In the genomic region with DNA sequence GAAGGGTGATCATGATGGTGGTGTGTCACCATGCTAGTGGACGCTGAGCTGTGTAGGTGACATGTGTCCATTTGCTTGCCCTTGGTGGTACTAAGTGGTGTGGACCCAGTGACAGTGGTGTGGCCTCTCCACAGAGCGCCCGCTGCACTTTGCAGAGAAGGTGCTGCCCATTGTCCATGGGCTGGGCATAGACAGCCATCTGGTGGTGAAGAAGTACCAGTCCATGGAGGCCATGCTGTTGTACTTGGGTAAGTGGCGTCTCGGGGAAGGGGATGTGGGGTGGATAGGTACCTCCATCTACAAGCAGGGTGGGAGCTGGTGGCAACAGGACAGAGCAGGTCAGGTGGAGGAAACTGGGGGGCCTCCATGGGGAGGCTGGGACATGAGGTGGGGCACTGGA, we compare ENCODE assay signal across 31 mouse cellular contexts. TPM values are rescaled to one million over a fixed set of nuclear protein-coding genes. Genes with fewer than 3 reads are reported as not detected.
DNase-seq lines count a peak whose midpoint lies in the region; ATAC-seq and TF ChIP-seq lines count a peak whose summit lies in the region.
"Had no signal": no experiment of that assay in that cellular context is flagged by ENCODE, and none has a peak within 500 bp of the region (broad histone marks: within the 10 kb centered on the region; RNA-seq: fewer than 3 reads in every experiment).

No protein-coding gene starts in this region.

- no peak overlapping the region for H3K4me2 ChIP-seq in hindbrain, postnatal 0 days (ENCODE audit: low read depth, low read length)
- no peak overlapping the region for H3K4me2 ChIP-seq in midbrain, postnatal 0 days (ENCODE audit: low read depth, low read length, poor library complexity, severe bottlenecking)
- H3K4me2 ChIP-seq in midbrain, embryonic 13.5 days (replicated peaks): no peak overlapping the region
- H3K4me2 ChIP-seq: limb, embryonic 13.5 days; neural tube, embryonic 15.5 days; stomach, embryonic 15.5 days had no signal

- no peaks in the 10 kb centered on the region for H3K9me3 ChIP-seq in hindbrain, postnatal 0 days (ENCODE audit: low read length)
- H3K9me3 ChIP-seq in hindbrain, embryonic 10.5 days: no peaks in the 10 kb centered on the region
- H3K9me3 ChIP-seq in midbrain, postnatal 0 days (ENCODE audit: low read length): no peaks in the 10 kb centered on the region
- no peaks in the 10 kb centered on the region for H3K9me3 ChIP-seq in midbrain, embryonic 13.5 days
- H3K9me3 ChIP-seq: limb, embryonic 13.5 days; midbrain, embryonic 10.5 days; neural tube, embryonic 15.5 days; stomach, embryonic 15.5 days had no signal

- 94% methylated on average over 5 of the region's 5 CpGs for WGBS in hindbrain, postnatal 0 days
- 96% methylated on average over 5 of the region's 5 CpGs for WGBS in hindbrain, embryonic 10.5 days
- 97% methylated on average over 5 of the region's 5 CpGs for WGBS in liver, adult 2 months
- WGBS in midbrain, postnatal 0 days: 99% methylated on average over 5 of the region's 5 CpGs
- WGBS in midbrain, embryonic 13.5 days: 92% methylated on average over 5 of the region's 5 CpGs

- H3K36me3 ChIP-seq in hindbrain, postnatal 0 days (ENCODE audit: insufficient read depth, low read length): peaks cover 9% of the 10 kb centered on the region; the same call in 1 of the 2 replicates
- peaks cover 2% of the 10 kb centered on the region; the same call in 1 of the 2 replicates for H3K36me3 ChIP-seq in hindbrain, embryonic 10.5 days
- H3K36me3 ChIP-seq in liver, adult 2 months (ENCODE audit: control insufficient read depth, insufficient read depth, low read length): peaks cover 29% of the 10 kb centered on the region
- no peaks in the 10 kb centered on the region for H3K36me3 ChIP-seq in midbrain, postnatal 0 days (ENCODE audit: insufficient read depth, low read length)
- no peaks in the 10 kb centered on the region for H3K36me3 ChIP-seq in midbrain, embryonic 13.5 days
- H3K36me3 ChIP-seq: neural tube, embryonic 15.5 days had no signal

- no peaks in the 10 kb centered on the region for H3K27me3 ChIP-seq in hindbrain, postnatal 0 days (ENCODE audit: insufficient read depth, low read length)
- H3K27me3 ChIP-seq in hindbrain, embryonic 10.5 days (ENCODE audit: insufficient read depth, poor library complexity, severe bottlenecking): no peaks in the 10 kb centered on the region
- H3K27me3 ChIP-seq in liver, adult 2 months (ENCODE audit: control insufficient read depth, insufficient read depth, low read length): no peaks in the 10 kb centered on the region
- H3K27me3 ChIP-seq in midbrain, postnatal 0 days (ENCODE audit: insufficient read depth, low read length): no peaks in the 10 kb centered on the region
- H3K27me3 ChIP-seq in midbrain, embryonic 13.5 days: no peaks in the 10 kb centered on the region
- H3K27me3 ChIP-seq: limb, embryonic 13.5 days; neural tube, embryonic 15.5 days; stomach, embryonic 15.5 days had no signal

- no peak for DNase-seq in hindbrain, postnatal 0 days (ENCODE audit: low spot score)
- DNase-seq in hindbrain, embryonic 10.5 days (ENCODE audit: low spot score): no peak
- no peak for DNase-seq in liver, adult 2 months (ENCODE audit: extremely low read depth, low read depth, low spot score)
- DNase-seq in liver: no peak
- no peak for DNase-seq in midbrain, postnatal 0 days (ENCODE audit: low spot score)
- no peak for DNase-seq in urinary bladder, adult 2 months (ENCODE audit: low spot score)
- DNase-seq: adrenal gland, adult 8-10 months; cerebellum, adult 2 months; cerebellum, postnatal 25 days; embryo, embryonic 11 days; gastrocnemius, postnatal 25 days; kidney, adult 11 months; kidney, postnatal 10 days; layer of hippocampus, postnatal 36 days; lung, adult 18-20 months; right cerebral cortex, adult 18-20 months; right cerebral cortex, postnatal 4 days; thymus, adult 18-20 months; thymus, postnatal 4 days had no signal

- no peak for TF ChIP-seq POLR2A in liver, adult 2 months (IDR thresholded peaks at IDR 0.05; ENCODE audit: extremely low read depth, insufficient read depth, low read length)

- no peak overlapping the region for H3K4me3 ChIP-seq in hindbrain, postnatal 0 days (ENCODE audit: low read length)
- H3K4me3 ChIP-seq in hindbrain, embryonic 10.5 days: no peak overlapping the region
- H3K4me3 ChIP-seq in liver, adult 2 months (ENCODE audit: insufficient read depth, low read depth, low read length): no peak overlapping the region
- no peak overlapping the region for H3K4me3 ChIP-seq in midbrain, postnatal 0 days (ENCODE audit: low read depth, low read length)
- H3K4me3 ChIP-seq in midbrain, embryonic 13.5 days (replicated peaks): no peak overlapping the region
- H3K4me3 ChIP-seq: limb, embryonic 13.5 days; midbrain, embryonic 10.5 days; neural tube, embryonic 15.5 days; stomach, embryonic 15.5 days had no signal

- H3K79me2 ChIP-seq in liver, adult 2 months (ENCODE audit: control insufficient read depth, insufficient read depth, low read length): no peaks in the 10 kb centered on the region

- H3K9ac ChIP-seq in hindbrain, postnatal 0 days (replicated peaks; ENCODE audit: low read length): no peak overlapping the region
- H3K9ac ChIP-seq in liver, adult 2 months (ENCODE audit: low read depth, low read length): no peak overlapping the region
- no peak overlapping the region for H3K9ac ChIP-seq in midbrain, postnatal 0 days (replicated peaks; ENCODE audit: low read length, poor library complexity, severe bottlenecking)
- H3K9ac ChIP-seq in midbrain, embryonic 13.5 days (replicated peaks): no peak overlapping the region
- H3K9ac ChIP-seq: limb, embryonic 13.5 days; neural tube, embryonic 15.5 days; stomach, embryonic 15.5 days had no signal

- no peaks in the 10 kb centered on the region for H3K4me1 ChIP-seq in hindbrain, postnatal 0 days (ENCODE audit: insufficient read depth, low read length)
- H3K4me1 ChIP-seq in hindbrain, embryonic 10.5 days (replicated peaks): peaks cover 9% of the 10 kb centered on the region
- H3K4me1 ChIP-seq in liver, adult 2 months (ENCODE audit: control insufficient read depth, insufficient read depth, low read length): no peaks in the 10 kb centered on the region
- no peaks in the 10 kb centered on the region for H3K4me1 ChIP-seq in midbrain, postnatal 0 days (ENCODE audit: insufficient read depth, low read length)
- H3K4me1 ChIP-seq in midbrain, embryonic 13.5 days (replicated peaks): no peaks in the 10 kb centered on the region
- H3K4me1 ChIP-seq: limb, embryonic 13.5 days; neural tube, embryonic 15.5 days; stomach, embryonic 15.5 days had no signal

- ATAC-seq in hindbrain, postnatal 0 days: no peak
- ATAC-seq in midbrain, postnatal 0 days (ENCODE audit: low FRiP score): no peak
- ATAC-seq in midbrain, embryonic 13.5 days: no peak
- ATAC-seq: activated CD4-positive, CD25-positive, alpha-beta regulatory T cell, adult 4 months; forebrain, embryonic 16.5 days; hindbrain, embryonic 16.5 days had no signal

- H3K27ac ChIP-seq in hindbrain, postnatal 0 days: no peak overlapping the region
- H3K27ac ChIP-seq in hindbrain, embryonic 10.5 days: no peak overlapping the region
- no peak overlapping the region for H3K27ac ChIP-seq in liver, adult 2 months (replicated peaks; ENCODE audit: insufficient read depth, low read depth, low read length)
- H3K27ac ChIP-seq in midbrain, postnatal 0 days (ENCODE audit: low read depth, low read length): no peak overlapping the region
- no peak overlapping the region for H3K27ac ChIP-seq in midbrain, embryonic 13.5 days
- H3K27ac ChIP-seq: limb, embryonic 13.5 days; midbrain, embryonic 10.5 days; neural tube, embryonic 15.5 days; stomach, embryonic 15.5 days had no signal

- TF ChIP-seq CTCF in hindbrain, postnatal 0 days (IDR thresholded peaks at IDR 0.05; ENCODE audit: low read depth): peak; percentile 50
- TF ChIP-seq CTCF in liver, adult 2 months (IDR thresholded peaks at IDR 0.05; ENCODE audit: low read depth, low read length): peak; percentile 23; the same call in 1 of the 2 replicates
- peak; percentile 44; the same call in 1 of the 2 replicates for TF ChIP-seq CTCF in midbrain, postnatal 0 days (IDR thresholded peaks at IDR 0.05)

RNA-seq across cellular contexts. Expression of a gene that starts 6.9 kb away (rescaled TPM):
- total RNA-seq in hindbrain, postnatal 0 days (2014; rRNA removed): not detected in 2 replicates
- polyA plus RNA-seq in hindbrain, postnatal 0 days (2015; fragmentation: Nextera tagmentation; extraction: Ambion mirVana): not detected in 2 replicates
- 0.82 and 1.3 TPM in 2 replicates for polyA plus RNA-seq in hindbrain, embryonic 10.5 days (2016; fragmentation: Nextera tagmentation; extraction: Ambion mirVana)
- total RNA-seq in liver, adult 2 months (2014; rRNA removed): not detected in 2 replicates
- polyA plus RNA-seq in liver, adult 2 months (2012; rRNA removed): not detected in 2 replicates
- not detected in 2 replicates for total RNA-seq in midbrain, postnatal 0 days (2014; rRNA removed)
- 0.71 TPM in 1 of 2 replicates, not detected in the other for polyA plus RNA-seq in midbrain, postnatal 0 days (2015; fragmentation: Nextera tagmentation; extraction: Ambion mirVana)
- polyA plus RNA-seq in midbrain, embryonic 13.5 days (2015; fragmentation: Nextera tagmentation; extraction: Ambion mirVana): not detected in 2 replicates
- polyA plus RNA-seq in urinary bladder, adult 2 months (2012; rRNA removed): 1.5 TPM in 1 of 2 replicates, not detected in the other
- total RNA-seq: left cerebral cortex, postnatal 14 days had no signal
- polyA plus RNA-seq: C2C12; embryonic facial prominence, embryonic 14.5 days; forebrain, embryonic 16.5 days; heart, embryonic 14.5 days had no signal

RNA-seq across cellular contexts. Expression of a gene that starts 17.7 kb away (rescaled TPM):
- 54.4 and 55.8 TPM in 2 replicates for total RNA-seq in hindbrain, postnatal 0 days (2014; rRNA removed)
- 26.7 and 27.1 TPM in 2 replicates for polyA plus RNA-seq in hindbrain, postnatal 0 days (2015; fragmentation: Nextera tagmentation; extraction: Ambion mirVana)
- 18.3 and 30.3 TPM in 2 replicates for polyA plus RNA-seq in hindbrain, embryonic 10.5 days (2016; fragmentation: Nextera tagmentation; extraction: Ambion mirVana)
- total RNA-seq in liver, adult 2 months (2014; rRNA removed): 11.4 and 13.2 TPM in 2 replicates
- 7.7 and 7.9 TPM in 2 replicates for polyA plus RNA-seq in liver, adult 2 months (2012; rRNA removed)
- total RNA-seq in midbrain, postnatal 0 days (2014; rRNA removed): 49.6 and 53.9 TPM in 2 replicates
- polyA plus RNA-seq in midbrain, postnatal 0 days (2015; fragmentation: Nextera tagmentation; extraction: Ambion mirVana): 31.4 and 33.8 TPM in 2 replicates
- polyA plus RNA-seq in midbrain, embryonic 13.5 days (2015; fragmentation: Nextera tagmentation; extraction: Ambion mirVana): 16.6 and 18.9 TPM in 2 replicates
- 30.4 and 53.1 TPM in 2 replicates for polyA plus RNA-seq in urinary bladder, adult 2 months (2012; rRNA removed)

RNA-seq across cellular contexts. Expression of a gene that starts 56.0 kb away (rescaled TPM):
- total RNA-seq in hindbrain, postnatal 0 days (2014; rRNA removed): 19.2 and 44.0 TPM in 2 replicates
- polyA plus RNA-seq in hindbrain, postnatal 0 days (2015; fragmentation: Nextera tagmentation; extraction: Ambion mirVana): 9.2 and 10.5 TPM in 2 replicates
- polyA plus RNA-seq in hindbrain, embryonic 10.5 days (2016; fragmentation: Nextera tagmentation; extraction: Ambion mirVana): 14.7 and 19.2 TPM in 2 replicates
- total RNA-seq in liver, adult 2 months (2014; rRNA removed): 43.8 and 51.0 TPM in 2 replicates
- polyA plus RNA-seq in liver, adult 2 months (2012; rRNA removed): 88.2 and 89.2 TPM in 2 replicates
- 12.3 and 30.0 TPM in 2 replicates for total RNA-seq in midbrain, postnatal 0 days (2014; rRNA removed)
- 6.9 and 8.9 TPM in 2 replicates for polyA plus RNA-seq in midbrain, postnatal 0 days (2015; fragmentation: Nextera tagmentation; extraction: Ambion mirVana)
- 6.2 and 7.8 TPM in 2 replicates for polyA plus RNA-seq in midbrain, embryonic 13.5 days (2015; fragmentation: Nextera tagmentation; extraction: Ambion mirVana)
- 110 and 127 TPM in 2 replicates for polyA plus RNA-seq in urinary bladder, adult 2 months (2012; rRNA removed)
